Mouse (Mus musculus): ENCODE results near the gene Tmem205.

GRCm38 (mm10) chr9:21934021-21934420 is 6.7 kb upstream of the Tmem205 start:
- no peak for TF ChIP-seq POLR2A (IDR thresholded peaks at IDR 0.05; ENCODE audit: borderline replicate concordance, extremely low read depth, insufficient read depth, insufficient read length, poor library complexity, severe bottlenecking)
- TF ChIP-seq CTCF (IDR thresholded peaks at IDR 0.05; ENCODE audit: borderline replicate concordance, extremely low read depth, insufficient read depth, insufficient read length), result no peak

Data from brain, embryonic 14.5 days (tissue).